Mouse (Mus musculus): Measurements from ENCODE around the gene C330007P06Rik. TPM values are rescaled to one million over a fixed set of nuclear protein-coding genes. Genes with fewer than 3 reads are reported as not detected.

The C330007P06Rik gene
- polyA plus RNA-seq, 1 experiment from 2014 or later: 30.9 TPM

DNA sequence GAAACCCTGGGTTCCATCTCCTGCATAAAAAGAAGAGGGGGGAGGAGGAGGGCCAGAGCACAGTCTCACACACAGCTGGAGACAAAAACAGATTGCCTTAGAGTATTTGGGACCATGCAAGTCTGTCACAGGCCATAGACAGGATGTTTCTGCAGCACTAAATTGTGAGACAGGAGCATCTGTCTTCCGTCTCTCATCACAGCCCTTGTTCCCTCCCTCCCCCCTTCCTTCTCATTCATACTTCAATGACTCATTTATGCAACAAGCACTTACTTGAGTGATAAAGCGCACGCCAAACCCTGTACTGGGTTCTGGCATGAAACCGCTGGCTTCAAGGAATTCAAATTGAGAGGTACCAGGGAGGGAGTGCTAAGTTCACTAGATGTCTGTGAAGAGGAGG lies 42.3 kb downstream of the C330007P06Rik start:
- H3K4me2 ChIP-seq: no peak overlapping the region
- WGBS: 60% methylated on average over 4 of the region's 4 CpGs
- H3K4me3 ChIP-seq (replicated peaks): no peak overlapping the region
- no peak overlapping the region for H3K9ac ChIP-seq
- no peaks in the 10 kb centered on the region for H3K4me1 ChIP-seq
- H3K27me3 ChIP-seq: no peaks in the 10 kb centered on the region
- no peak for ATAC-seq (replicated peaks; ENCODE audit: low FRiP score)
- H3K9me3 ChIP-seq (replicated peaks): no peaks in the 10 kb centered on the region
- no peak overlapping the region for H3K27ac ChIP-seq
- no peaks in the 10 kb centered on the region for H3K36me3 ChIP-seq

DNA sequence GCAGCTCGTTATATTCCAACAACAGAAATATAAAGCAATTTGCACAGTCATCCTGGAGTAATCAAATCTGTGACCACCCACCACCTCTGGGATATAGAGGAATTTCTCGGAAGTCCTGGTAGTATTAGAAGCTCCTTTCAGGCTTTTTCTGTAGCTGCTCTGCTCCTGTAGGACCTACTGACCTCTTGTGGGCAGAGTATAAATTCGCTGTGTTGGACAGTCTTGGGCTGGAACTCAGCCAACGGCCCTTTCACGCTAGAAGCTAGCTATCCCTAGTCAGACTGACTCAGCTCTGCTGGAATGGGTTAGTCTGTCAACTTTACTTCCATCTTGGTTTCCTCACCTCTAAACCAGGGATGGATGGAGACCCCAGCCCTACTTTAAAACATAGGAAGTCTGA lies 43.6 kb downstream of the C330007P06Rik start:
- H3K4me1 ChIP-seq: no peaks in the 10 kb centered on the region
- no peak for ATAC-seq (replicated peaks; ENCODE audit: low FRiP score)
- WGBS: 29% methylated on average over 5 of the region's 5 CpGs

DNA sequence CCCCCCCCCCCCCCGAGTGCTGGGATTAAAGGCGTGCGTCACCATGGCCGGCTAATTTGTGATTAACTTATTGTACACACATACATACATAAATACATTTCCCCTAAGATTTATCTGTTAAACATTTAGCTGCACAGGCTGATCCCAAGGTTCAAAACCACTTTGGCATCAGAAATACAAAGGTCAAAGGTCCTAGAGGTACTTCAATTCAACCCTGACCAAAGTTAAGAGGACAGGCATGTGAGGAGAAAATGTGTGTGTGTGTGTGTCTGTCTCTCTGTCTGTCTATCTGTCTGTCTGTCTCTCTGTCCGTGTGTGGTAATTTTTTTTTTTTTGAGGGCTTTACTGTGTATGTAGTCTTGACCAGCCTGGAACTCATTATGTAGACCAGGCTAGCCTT lies 47.0 kb downstream of the C330007P06Rik start:
- no peak overlapping the region for H3K27ac ChIP-seq
- WGBS: 90% methylated on average over 4 of the region's 5 CpGs

More for the DNA sequence above, 43.6 kb downstream of the C330007P06Rik start:
- Histone ChIP-seq H3K27ac (no peak overlapping the region), H3K9ac (no peak overlapping the region), H3K36me3 (no peaks in the 10 kb centered on the region), H3K27me3 (no peaks in the 10 kb centered on the region), H3K9me3 (replicated peaks) (no peaks in the 10 kb centered on the region), H3K4me2 (no peak overlapping the region), H3K4me3 (replicated peaks) (no peak overlapping the region)

DNA sequence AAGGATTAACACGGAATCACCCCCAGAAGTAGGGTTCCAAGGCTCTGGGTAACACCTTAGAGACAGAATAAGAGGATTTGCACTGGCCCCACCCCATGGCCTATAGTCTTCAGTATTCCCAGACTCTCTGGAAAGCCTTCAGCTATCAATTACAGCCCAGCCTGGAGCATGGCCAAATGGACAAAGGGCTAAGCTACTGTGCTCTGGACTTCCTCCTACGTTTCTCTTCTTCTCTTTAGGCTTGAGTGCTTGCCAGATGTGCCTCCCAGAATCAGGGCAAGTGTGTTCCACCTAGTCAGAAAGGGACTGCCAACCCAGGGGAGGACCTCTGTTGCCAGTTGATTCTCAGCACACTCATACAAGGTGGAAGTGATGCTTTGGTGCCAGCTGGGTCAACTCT lies 48.9 kb downstream of the C330007P06Rik start:
- Histone ChIP-seq H3K27me3 (no peaks in the 10 kb centered on the region), H3K36me3 (no peaks in the 10 kb centered on the region), H3K9me3 (replicated peaks) (no peaks in the 10 kb centered on the region), H3K9ac (no peak overlapping the region), H3K27ac (no peak overlapping the region), H3K4me1 (no peaks in the 10 kb centered on the region), H3K4me3 (replicated peaks) (no peak overlapping the region), H3K4me2 (no peak overlapping the region)
- no peak for ATAC-seq (replicated peaks; ENCODE audit: low FRiP score)
- WGBS: 57% methylated on average over 2 of the region's 2 CpGs

More for the DNA sequence above, 47.0 kb downstream of the C330007P06Rik start:
- H3K9me3 ChIP-seq (replicated peaks): no peaks in the 10 kb centered on the region
- no peaks in the 10 kb centered on the region for H3K27me3 ChIP-seq
- H3K4me2 ChIP-seq: no peak overlapping the region
- no peak overlapping the region for H3K4me3 ChIP-seq (replicated peaks)
- H3K9ac ChIP-seq: no peak overlapping the region
- no peaks in the 10 kb centered on the region for H3K4me1 ChIP-seq
- H3K36me3 ChIP-seq: no peaks in the 10 kb centered on the region
- ATAC-seq (replicated peaks; ENCODE audit: low FRiP score): no peak

DNA sequence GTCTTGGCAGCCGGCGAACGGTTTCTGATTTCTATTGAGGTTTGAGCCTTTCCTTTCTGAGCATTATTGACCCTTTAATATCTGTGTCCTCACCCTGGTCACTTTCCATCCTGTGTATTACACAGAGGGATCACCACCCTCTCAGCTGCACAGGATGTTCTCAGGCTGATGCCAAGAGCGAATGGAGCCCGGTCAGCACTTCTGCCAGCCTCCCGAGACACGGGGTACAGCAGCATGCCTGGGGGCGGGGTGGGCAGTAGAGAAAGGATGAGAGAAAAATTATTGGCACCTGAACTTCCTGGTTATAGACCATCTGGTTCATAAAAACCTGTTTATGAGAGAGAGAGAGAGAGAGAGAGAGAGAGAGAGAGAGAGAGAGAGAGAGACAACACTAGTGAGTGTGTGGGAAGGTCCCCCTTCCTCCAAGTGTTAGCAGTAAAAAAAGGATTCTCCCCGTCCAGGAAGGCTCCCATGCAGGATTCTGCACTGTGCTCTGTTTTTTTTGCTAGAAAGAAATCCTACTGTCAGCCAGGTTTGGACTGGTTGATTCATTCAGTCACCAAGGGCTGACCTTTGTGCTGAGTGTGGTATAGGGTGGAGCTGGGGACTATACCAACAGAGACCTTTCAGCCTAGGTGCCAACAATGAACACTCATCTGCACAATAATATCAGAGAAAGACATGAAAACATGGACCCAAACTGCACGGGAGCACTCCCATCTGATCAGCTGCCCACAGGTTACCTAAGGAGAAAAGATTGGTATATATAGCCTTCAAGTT lies 49.8 kb downstream of the C330007P06Rik start:
- Histone ChIP-seq H3K27ac (no peak overlapping the region), H3K4me3 (replicated peaks) (no peak overlapping the region), H3K9me3 (replicated peaks) (no peaks in the 10 kb centered on the region), H3K4me2 (no peak overlapping the region), H3K9ac (no peak overlapping the region), H3K4me1 (no peaks in the 10 kb centered on the region), H3K36me3 (no peaks in the 10 kb centered on the region), H3K27me3 (no peaks in the 10 kb centered on the region)
- ATAC-seq (replicated peaks; ENCODE audit: low FRiP score): no peak
- 83% methylated on average over 10 of the region's 10 CpGs for WGBS

DNA sequence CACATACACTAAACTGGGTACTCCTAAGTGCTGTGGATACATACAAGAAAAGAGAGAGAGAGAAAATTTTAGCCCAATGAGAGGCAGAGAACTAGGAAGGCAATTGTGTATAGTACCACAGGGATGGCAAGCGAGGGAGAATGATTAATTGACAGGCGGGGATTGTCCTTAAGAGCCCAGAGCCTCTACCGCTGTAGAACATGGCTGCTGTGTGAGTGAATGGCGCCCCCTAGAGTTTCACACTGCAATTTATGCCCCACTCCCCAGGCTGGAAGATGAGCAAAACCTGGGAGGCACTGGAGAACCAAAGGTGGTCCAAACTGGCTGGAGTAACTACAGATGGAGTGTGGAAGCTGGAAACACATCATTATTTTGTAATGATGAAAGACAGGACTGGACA lies 53.7 kb downstream of the C330007P06Rik start:
- Histone ChIP-seq H3K4me1 (0 out of 2 replicates have a peak, but pooled peaks cover 5% of the 10 kb centered on the region), H3K9ac (no peak overlapping the region), H3K4me3 (replicated peaks) (no peak overlapping the region), H3K9me3 (replicated peaks) (no peaks in the 10 kb centered on the region), H3K27me3 (no peaks in the 10 kb centered on the region), H3K36me3 (no peaks in the 10 kb centered on the region), H3K4me2 (no peak overlapping the region), H3K27ac (no peak overlapping the region)
- ATAC-seq (replicated peaks; ENCODE audit: low FRiP score): no peak; the same call in 1 of the 2 replicates
- 18% methylated on average over 4 of the region's 4 CpGs for WGBS

DNA sequence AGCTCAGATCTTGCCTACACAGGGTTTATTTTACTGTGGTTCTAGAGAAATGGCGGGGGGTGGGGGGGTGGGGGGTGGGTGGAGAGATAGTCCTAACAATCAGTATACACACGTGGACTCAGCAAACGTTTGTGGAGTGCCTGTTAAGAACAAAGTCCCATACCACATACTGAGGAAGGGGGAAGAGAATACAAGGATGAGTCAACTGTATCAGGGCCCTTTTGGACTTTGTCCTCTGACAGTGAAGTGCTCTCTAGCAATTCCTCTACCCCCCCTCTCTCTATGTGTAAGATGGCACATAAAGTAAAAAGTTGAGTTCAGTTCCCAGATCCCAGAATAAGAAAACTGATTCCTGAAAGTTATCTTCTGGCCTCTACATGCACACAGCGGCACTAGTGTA lies 54.3 kb downstream of the C330007P06Rik start:
- Histone ChIP-seq H3K36me3 (no peaks in the 10 kb centered on the region), H3K4me2 (no peak overlapping the region), H3K27ac (no peak overlapping the region), H3K4me3 (replicated peaks) (no peak overlapping the region), H3K9ac (no peak overlapping the region), H3K9me3 (replicated peaks) (no peaks in the 10 kb centered on the region), H3K27me3 (no peaks in the 10 kb centered on the region), H3K4me1 (peaks cover 9% of the 10 kb centered on the region; the same call in 1 of the 2 replicates)
- ATAC-seq (replicated peaks; ENCODE audit: low FRiP score): no peak
- WGBS: 66% methylated on average over 4 of the region's 4 CpGs

DNA sequence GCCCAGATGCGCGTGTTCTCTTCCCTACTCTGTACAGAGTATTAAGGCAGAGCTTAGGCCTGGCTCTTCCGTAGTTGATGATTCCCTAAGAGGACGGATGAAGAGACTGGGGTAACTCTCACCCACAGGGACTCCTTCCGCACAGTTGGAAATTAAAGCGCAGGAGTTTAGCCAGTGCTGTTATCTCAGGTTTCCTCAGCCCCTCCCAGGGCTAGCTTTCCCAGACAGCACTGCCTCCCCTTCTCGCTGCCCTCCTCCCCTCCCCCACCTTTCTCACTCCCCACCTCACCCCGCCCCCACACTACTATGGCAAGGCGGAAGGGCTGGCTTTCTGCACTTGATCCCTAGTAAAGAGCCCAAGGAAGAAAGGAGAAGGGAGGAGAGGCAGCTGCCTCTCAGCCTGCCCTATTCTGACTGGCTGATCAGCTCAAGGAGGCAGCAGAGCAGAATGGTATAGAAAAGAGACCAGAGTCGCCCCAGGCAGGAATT lies 56.9 kb downstream of the C330007P06Rik start:
- Histone ChIP-seq H3K27ac (peak overlapping the region; percentile 87), H3K9me3 (replicated peaks) (no peaks in the 10 kb centered on the region), H3K27me3 (no peaks in the 10 kb centered on the region), H3K9ac (no peak overlapping the region), H3K4me2 (peak overlapping the region; percentile 48), H3K36me3 (no peaks in the 10 kb centered on the region), H3K4me3 (replicated peaks) (peak overlapping the region; percentile 18), H3K4me1 (peaks cover 13% of the 10 kb centered on the region)
- WGBS: 5% methylated on average over 10 of the region's 10 CpGs
- peak; percentile 87 for ATAC-seq (replicated peaks; ENCODE audit: low FRiP score)

DNA sequence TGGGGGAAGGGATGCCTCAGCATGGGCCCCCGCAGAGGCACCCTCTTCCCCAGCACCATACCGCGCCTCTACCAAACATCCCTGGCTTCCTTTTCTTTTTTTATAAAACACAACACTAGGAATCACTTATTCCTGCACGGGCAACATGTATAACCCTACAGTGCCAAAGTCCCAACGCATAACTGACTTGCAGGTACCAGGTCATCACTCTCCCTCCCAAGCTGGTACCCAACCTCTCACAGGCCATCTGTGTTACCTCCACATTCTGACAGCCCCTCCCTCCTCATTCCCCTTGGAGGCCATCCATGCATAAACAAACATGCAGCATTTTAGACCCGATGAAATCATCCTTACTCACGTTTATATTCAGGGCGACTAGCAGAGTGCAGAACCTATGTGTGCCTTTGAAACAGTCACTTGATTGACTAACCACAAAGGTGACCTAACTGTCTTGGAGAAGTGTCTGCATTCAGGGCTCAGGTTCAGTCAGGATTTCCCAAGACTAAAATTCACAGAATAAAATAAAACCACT lies 57.5 kb downstream of the C330007P06Rik start:
- no peaks in the 10 kb centered on the region for H3K36me3 ChIP-seq
- 29% methylated on average over 8 of the region's 8 CpGs for WGBS
- no peak overlapping the region for H3K9ac ChIP-seq
- H3K27ac ChIP-seq: peak overlapping the region; percentile 87
- no peaks in the 10 kb centered on the region for H3K27me3 ChIP-seq
- no peak overlapping the region for H3K4me3 ChIP-seq (replicated peaks)
- peak; percentile 38 for ATAC-seq (replicated peaks; ENCODE audit: low FRiP score)
- peaks cover 13% of the 10 kb centered on the region for H3K4me1 ChIP-seq
- H3K4me2 ChIP-seq: peak overlapping the region; percentile 48
- no peaks in the 10 kb centered on the region for H3K9me3 ChIP-seq (replicated peaks)

DNA sequence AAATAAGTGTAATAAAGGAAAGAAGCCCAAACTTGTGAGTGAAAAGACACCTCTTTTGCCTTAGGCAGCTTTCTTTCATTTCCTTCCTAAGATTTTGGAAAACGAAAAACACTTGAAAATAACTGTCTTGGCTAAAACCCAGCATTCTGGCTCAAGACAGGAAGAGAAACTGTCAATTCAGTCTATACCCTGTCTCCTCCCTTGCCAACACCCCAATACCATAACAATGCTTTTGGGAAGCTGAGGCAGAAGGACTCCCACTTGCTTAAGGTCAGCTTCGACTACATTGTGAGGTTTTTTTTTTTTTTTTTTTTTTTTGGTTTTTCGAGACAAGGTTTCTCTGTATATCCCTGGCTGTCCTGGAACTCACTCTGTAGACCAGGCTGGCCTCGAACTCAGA lies 58.5 kb downstream of the C330007P06Rik start:
- Histone ChIP-seq H3K27ac (peak overlapping the region; percentile 72; the same call in 1 of the 2 replicates), H3K27me3 (no peaks in the 10 kb centered on the region), H3K36me3 (no peaks in the 10 kb centered on the region), H3K4me2 (no peak overlapping the region), H3K9me3 (replicated peaks) (no peaks in the 10 kb centered on the region), H3K4me1 (peaks cover 13% of the 10 kb centered on the region), H3K4me3 (replicated peaks) (no peak overlapping the region), H3K9ac (no peak overlapping the region)
- 70% methylated on average over 4 of the region's 4 CpGs for WGBS
- ATAC-seq (replicated peaks; ENCODE audit: low FRiP score): no peak

DNA sequence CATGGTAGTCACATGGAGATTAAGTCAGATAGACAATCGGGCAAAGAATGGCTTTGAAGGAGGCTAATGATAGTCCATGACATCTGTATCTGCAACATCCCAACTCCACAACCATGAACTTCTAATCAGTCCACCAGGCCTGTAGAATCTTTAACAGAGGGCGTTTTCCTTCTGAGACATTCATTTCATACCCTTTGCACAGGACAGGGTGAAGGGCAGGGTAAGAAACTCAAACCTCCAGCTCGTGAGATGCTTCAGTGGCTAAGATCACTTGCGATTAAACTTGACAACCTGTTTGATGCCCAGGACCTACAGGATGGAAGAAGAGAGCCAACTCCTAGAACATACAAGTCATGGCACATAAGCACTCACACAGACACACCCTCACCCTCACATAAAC lies 58.9 kb downstream of the C330007P06Rik start:
- H3K4me3 ChIP-seq (replicated peaks): no peak overlapping the region
- peak overlapping the region; percentile 72 for H3K27ac ChIP-seq
- H3K9ac ChIP-seq: no peak overlapping the region
- H3K4me1 ChIP-seq: peaks cover 13% of the 10 kb centered on the region
- H3K4me2 ChIP-seq: no peak overlapping the region
- 69% methylated on average over 4 of the region's 4 CpGs for WGBS
- no peaks in the 10 kb centered on the region for H3K9me3 ChIP-seq (replicated peaks)
- H3K36me3 ChIP-seq: no peaks in the 10 kb centered on the region
- ATAC-seq (replicated peaks; ENCODE audit: low FRiP score): no peak
- no peaks in the 10 kb centered on the region for H3K27me3 ChIP-seq

DNA sequence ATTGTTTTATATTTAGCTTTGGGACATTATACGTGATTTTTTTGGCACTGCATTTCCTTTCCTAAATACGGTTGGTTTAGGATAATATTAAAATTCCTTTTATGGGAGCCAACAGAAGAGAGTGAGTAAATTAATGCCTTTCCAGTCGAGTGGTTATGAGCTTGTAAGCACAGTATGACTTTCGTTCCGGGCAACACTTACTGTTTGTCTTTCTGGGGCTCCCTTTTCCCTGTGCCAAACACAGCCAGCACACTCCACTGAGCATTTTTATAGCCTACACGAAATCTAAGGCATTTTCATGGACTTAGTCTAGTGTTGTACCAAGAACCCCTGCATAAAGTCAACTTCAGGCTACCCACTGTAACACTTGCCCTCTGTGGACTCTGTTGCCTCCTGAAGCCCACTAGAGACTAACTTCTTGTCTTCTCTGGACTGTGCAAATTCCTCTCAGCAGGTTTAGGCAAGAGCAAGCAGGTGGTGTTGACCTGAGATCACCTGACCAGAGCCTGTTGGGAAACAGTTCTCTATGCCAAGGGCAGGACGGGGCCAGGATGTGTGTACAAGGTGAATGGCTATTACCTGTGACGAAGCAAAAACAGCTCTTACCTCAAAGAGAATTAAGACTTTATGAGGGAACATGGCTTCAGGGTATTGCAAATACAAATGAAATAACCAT lies 59.6 kb downstream of the C330007P06Rik start:
- H3K9ac ChIP-seq: no peak overlapping the region
- H3K4me2 ChIP-seq: no peak overlapping the region
- H3K27ac ChIP-seq: peak overlapping the region; percentile 72
- peaks cover 13% of the 10 kb centered on the region for H3K4me1 ChIP-seq
- H3K27me3 ChIP-seq: no peaks in the 10 kb centered on the region
- ATAC-seq (replicated peaks; ENCODE audit: low FRiP score): no peak
- no peaks in the 10 kb centered on the region for H3K9me3 ChIP-seq (replicated peaks)
- H3K4me3 ChIP-seq (replicated peaks): no peak overlapping the region
- WGBS: 53% methylated on average over 8 of the region's 8 CpGs
- no peaks in the 10 kb centered on the region for H3K36me3 ChIP-seq
